Mouse (Mus musculus) stomach, embryonic 16.5 days (tissue): ENCODE results near the gene Ak1. TPM values are rescaled to one million over a fixed set of nuclear protein-coding genes. Genes with fewer than 3 reads are reported as not detected.

ENCODE experiments used
- ATAC-seq: fragments of 200-750 bp; cut with Nextera tagmentation; 2 replicates; pipeline ENCODE4 v1.8.0; 2017; ENCODE audit warnings: moderate number of reproducible peaks, moderate TSS enrichment; ENCODE audit not compliant: insufficient read depth, low FRiP score
- H3K27ac ChIP-seq: fragments of 300-500 bp; sonication (generic); 2 replicates; pipeline ENCODE4 v1.5.1; 2014; ENCODE audit warnings: low read length
- H3K27me3 ChIP-seq: fragments of 300-500 bp; sonication (generic); 2 replicates; pipeline ENCODE4 v1.6.1; 2014; ENCODE audit warnings: low read length, control low read depth, mixed read lengths; ENCODE audit not compliant: control insufficient read depth, insufficient read depth
- H3K36me3 ChIP-seq: fragments of 300-500 bp; sonication (generic); 2 replicates; pipeline ENCODE4 v1.6.1; 2014; ENCODE audit warnings: low read length; ENCODE audit not compliant: control insufficient read depth, insufficient read depth
- H3K4me1 ChIP-seq: fragments of 300-500 bp; sonication (generic); 2 replicates; pipeline ENCODE4 v1.6.1; 2014; ENCODE audit warnings: low read length, control low read depth, mixed read lengths; ENCODE audit not compliant: control insufficient read depth, insufficient read depth
- H3K4me2 ChIP-seq: fragments of 300-500 bp; sonication (generic); 2 replicates; pipeline ENCODE4 v1.6.1; 2014; ENCODE audit warnings: low read depth, low read length, mixed read lengths
- H3K4me3 ChIP-seq: fragments of 300-500 bp; sonication (generic); replicated peaks from 2 replicates; pipeline ENCODE4 v1.5.1; 2014; ENCODE audit warnings: mild to moderate bottlenecking, low read length
- H3K9ac ChIP-seq: fragments of 300-500 bp; sonication (generic); 2 replicates; pipeline ENCODE4 v1.6.1; 2014; ENCODE audit warnings: low read length
- H3K9me3 ChIP-seq: fragments of 300-500 bp; sonication (generic); replicated peaks from 2 replicates; pipeline ENCODE4 v1.6.1; 2016; ENCODE audit warnings: low read length, control low read depth; ENCODE audit not compliant: control insufficient read depth
- WGBS: fragments of 180-500 bp; shearing (Covaris S2); extraction: QIAGEN DNeasy Blood & Tissue Kit; methylation state at CpG from one replicate; pipeline ENCODE4 v1.1.7; 2014; 5-methylcytosine and 5-hydroxymethylcytosine counted together
- polyA plus RNA-seq: library from polyadenylated mRNA; unstranded; fragments of >200 nt; fragmentation: Nextera tagmentation; extraction: Ambion mirVana; gene quantifications from 2 replicates; pipeline ENCODE4 v1.2.1, GENCODE M21; 2015

Gene Ak1
- polyA plus RNA-seq, 1 experiment from 2014 or later: 60.2 TPM

- no peaks in the 10 kb centered on the region for H3K36me3 ChIP-seq
- no peak for ATAC-seq
- H3K4me3 ChIP-seq: no peak overlapping the region
- no peak overlapping the region for H3K27ac ChIP-seq
- H3K4me2 ChIP-seq: no peak overlapping the region
- no peak overlapping the region for H3K9ac ChIP-seq
- peaks cover 18% of the 10 kb centered on the region for H3K4me1 ChIP-seq
- WGBS: 55% methylated on average over 1 of the region's 1 CpGs
- no peaks in the 10 kb centered on the region for H3K27me3 ChIP-seq
- no peaks in the 10 kb centered on the region for H3K9me3 ChIP-seq
These were observed 18.1 kb downstream of the Ak1 start for GRCm38 (mm10) chr2:32639632-32640031.

DNA sequence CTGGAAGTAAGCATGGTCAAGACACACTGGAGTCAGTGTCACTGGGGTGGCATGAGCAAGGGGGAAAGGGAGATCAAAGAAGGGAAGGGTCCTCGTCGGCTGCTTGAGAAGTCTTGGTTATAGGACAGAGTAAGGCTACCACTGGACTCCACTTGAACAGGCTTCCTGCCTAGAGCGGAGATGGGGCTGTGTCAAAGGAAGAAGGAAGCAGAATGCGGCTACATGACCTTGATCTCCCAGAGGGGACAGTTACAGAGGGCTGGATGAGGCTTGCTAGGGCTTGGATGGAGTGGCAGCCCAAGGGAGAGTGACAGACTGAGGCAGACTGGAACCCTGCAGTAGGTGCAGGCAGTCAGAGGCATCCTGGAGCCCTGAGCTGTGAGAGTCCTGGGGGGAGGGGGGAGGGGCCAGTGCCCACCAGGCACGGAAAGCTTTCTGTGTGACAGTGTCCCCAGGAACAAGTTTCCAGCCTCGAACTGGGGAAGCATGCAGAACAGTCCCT is 19.0 kb downstream of the Ak1 start:
- WGBS: 59% methylated on average over 6 of the region's 6 CpGs
- no peaks in the 10 kb centered on the region for H3K36me3 ChIP-seq
- no peak overlapping the region; the same call in 1 of the 2 replicates for H3K27ac ChIP-seq
- H3K4me1 ChIP-seq: peaks cover 22% of the 10 kb centered on the region
- no peaks in the 10 kb centered on the region for H3K9me3 ChIP-seq
- H3K27me3 ChIP-seq: no peaks in the 10 kb centered on the region
- no peak for ATAC-seq
- no peak overlapping the region for H3K4me2 ChIP-seq
- H3K4me3 ChIP-seq: no peak overlapping the region
- H3K9ac ChIP-seq: no peak overlapping the region; the same call in 1 of the 2 replicates

- peaks cover 33% of the 10 kb centered on the region for H3K4me1 ChIP-seq
- no peak overlapping the region for H3K27ac ChIP-seq
- no peak overlapping the region for H3K4me2 ChIP-seq
- H3K9ac ChIP-seq: no peak overlapping the region
- WGBS: 81% methylated on average over 5 of the region's 5 CpGs
- no peak overlapping the region for H3K4me3 ChIP-seq
- H3K27me3 ChIP-seq: no peaks in the 10 kb centered on the region
- no peaks in the 10 kb centered on the region for H3K36me3 ChIP-seq
- H3K9me3 ChIP-seq: no peaks in the 10 kb centered on the region
- no peak for ATAC-seq
These were observed 20.3 kb downstream of the Ak1 start for GRCm38 (mm10) chr2:32641810-32642209.

DNA sequence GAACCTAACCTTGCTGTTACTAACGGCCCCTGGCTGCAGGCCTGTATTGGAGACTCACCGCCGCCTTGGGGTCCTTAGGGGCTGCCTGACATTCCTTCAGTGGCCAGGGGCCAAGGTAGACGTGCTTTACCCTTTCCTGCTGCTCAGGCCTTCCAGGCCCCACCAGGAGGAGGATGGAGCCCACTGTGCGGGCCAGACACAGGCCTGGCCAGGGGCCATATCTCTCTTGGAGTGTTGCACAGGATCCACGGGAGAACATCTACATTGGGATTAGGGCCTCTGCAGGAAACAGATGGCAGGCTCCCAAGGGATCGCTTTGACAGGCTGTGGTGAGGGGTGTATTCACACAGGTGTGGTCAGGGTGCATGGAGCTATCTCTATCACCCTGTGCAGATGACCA is 21.3 kb downstream of the Ak1 start:
- Histone ChIP-seq H3K9ac (no peak overlapping the region), H3K4me1 (peaks cover 32% of the 10 kb centered on the region), H3K9me3 (no peaks in the 10 kb centered on the region), H3K27me3 (no peaks in the 10 kb centered on the region), H3K4me3 (no peak overlapping the region), H3K27ac (peak overlapping the region; percentile 27; the same call in 1 of the 2 replicates), H3K36me3 (no peaks in the 10 kb centered on the region), H3K4me2 (no peak overlapping the region)
- ATAC-seq: 0 out of 2 replicates have a peak, but pooled peaks have one; percentile 8
- 56% methylated on average over 7 of the region's 7 CpGs for WGBS

DNA sequence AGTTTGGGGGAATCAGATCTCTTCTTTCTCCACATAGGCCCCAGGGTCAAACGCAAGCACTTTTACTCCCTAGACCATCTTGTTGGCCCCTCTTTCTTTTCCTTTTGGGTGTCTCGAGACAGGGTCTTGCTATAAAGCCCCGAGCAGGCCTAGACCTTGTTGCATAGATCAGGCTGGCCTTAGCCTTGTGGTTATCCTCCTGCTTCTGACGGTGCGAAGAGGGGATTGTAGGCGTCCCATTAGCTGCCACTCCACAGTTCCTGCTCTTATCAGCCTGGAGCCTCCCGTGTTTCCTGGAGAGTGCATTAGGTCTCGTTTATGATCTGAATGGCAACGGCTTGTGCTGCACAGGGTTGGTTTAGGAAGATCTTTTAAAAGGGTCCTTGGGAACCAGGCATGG is 22.5 kb downstream of the Ak1 start:
- Histone ChIP-seq H3K9ac (no peak overlapping the region), H3K4me1 (peaks cover 27% of the 10 kb centered on the region), H3K27me3 (no peaks in the 10 kb centered on the region), H3K9me3 (no peaks in the 10 kb centered on the region), H3K4me3 (no peak overlapping the region), H3K4me2 (no peak overlapping the region), H3K27ac (no peak overlapping the region; the same call in 1 of the 2 replicates), H3K36me3 (no peaks in the 10 kb centered on the region)
- ATAC-seq: no peak
- 68% methylated on average over 9 of the region's 9 CpGs for WGBS

DNA sequence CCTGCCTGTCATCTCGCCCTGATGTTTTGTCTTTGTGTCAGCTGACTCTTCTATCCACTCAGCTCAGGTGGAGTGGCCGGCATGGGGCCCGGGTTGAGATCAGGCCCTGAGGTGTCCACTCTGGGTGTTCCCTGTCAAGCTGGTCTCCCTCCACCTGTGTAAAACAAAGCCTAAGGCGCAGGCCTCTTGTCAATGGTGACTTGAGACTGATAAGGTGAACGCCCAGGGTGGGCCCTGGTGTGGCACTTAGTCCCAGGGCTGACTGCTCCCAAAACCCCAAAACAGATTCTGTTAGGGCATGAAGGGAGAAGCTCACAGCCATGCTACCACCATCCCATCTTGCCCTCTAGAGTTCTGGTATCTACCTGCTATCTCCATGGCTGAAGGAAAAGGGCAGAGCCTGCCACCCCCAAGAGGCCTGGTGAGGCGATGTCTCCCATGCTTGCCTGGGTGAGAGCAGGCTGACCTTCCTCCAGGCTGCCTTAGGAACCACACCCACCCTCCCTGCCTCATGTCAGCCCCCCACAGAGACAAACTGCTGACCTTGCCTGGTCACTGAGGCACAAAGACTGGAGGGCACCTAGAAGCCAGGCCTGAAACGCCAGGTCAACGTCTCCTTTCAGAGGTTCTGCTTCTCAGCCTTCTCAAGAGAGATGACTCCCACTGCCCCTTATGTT is 23.4 kb downstream of the Ak1 start:
- Histone ChIP-seq H3K4me2 (no peak overlapping the region), H3K9me3 (no peaks in the 10 kb centered on the region), H3K4me1 (peaks cover 27% of the 10 kb centered on the region), H3K4me3 (no peak overlapping the region), H3K9ac (no peak overlapping the region), H3K27me3 (no peaks in the 10 kb centered on the region), H3K36me3 (no peaks in the 10 kb centered on the region), H3K27ac (no peak overlapping the region)
- no peak for ATAC-seq
- 73% methylated on average over 8 of the region's 8 CpGs for WGBS

GRCm38 (mm10) chr2:32645647-32646046 is 24.1 kb downstream of the Ak1 start:
- no peak for ATAC-seq
- H3K4me1 ChIP-seq: peaks cover 27% of the 10 kb centered on the region
- 63% methylated on average over 3 of the region's 3 CpGs for WGBS
- H3K36me3 ChIP-seq: no peaks in the 10 kb centered on the region
- H3K4me2 ChIP-seq: 0 out of 2 replicates have a peak overlapping the region, but pooled peaks have one; percentile 52
- peak overlapping the region; percentile 84 for H3K27ac ChIP-seq
- H3K4me3 ChIP-seq: no peak overlapping the region
- no peaks in the 10 kb centered on the region for H3K9me3 ChIP-seq
- no peak overlapping the region for H3K9ac ChIP-seq
- no peaks in the 10 kb centered on the region for H3K27me3 ChIP-seq

DNA sequence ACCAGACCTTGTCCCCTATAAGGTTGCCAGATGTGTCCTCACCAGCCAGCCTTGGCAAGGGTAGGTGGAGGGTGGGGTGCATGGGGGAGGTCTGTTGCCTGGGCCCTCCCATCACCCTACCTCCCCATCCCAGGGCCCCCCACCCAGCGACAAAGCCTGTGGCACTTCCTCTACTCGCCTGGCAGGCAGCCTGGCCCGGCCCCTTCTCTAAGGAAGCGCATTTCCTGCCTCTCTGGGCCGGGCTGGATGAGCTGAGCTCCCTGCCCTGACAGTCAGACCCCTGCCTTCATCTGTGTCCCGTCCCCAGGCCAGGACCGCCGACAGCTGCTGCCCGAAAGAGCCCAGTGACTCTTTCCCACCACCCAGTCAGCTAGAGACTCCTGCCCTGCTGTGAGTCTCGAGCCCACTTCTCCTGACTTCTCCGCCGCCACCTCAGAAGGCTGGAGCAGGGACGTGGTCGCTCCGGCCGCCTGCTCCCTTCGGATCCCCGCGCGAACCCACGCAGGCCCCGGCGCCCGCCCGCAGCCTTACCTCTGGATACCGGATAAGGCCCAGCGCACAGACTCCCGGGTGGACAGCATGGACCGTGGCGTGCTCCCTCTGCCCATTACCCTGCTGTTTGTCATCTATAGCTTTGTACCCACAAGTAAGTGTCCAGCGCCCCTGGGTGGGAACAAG is 25.0 kb downstream of the Ak1 start, which contains the start of gene Eng:
Gene Eng (plus strand): TSS at position 217 of the 678 bp plus-strand sequence.
- 51% methylated on average over 31 of the region's 31 CpGs for WGBS
- H3K27me3 ChIP-seq: no peaks in the 10 kb centered on the region
- peak; percentile 65; the same call in 1 of the 2 replicates for ATAC-seq

DNA sequence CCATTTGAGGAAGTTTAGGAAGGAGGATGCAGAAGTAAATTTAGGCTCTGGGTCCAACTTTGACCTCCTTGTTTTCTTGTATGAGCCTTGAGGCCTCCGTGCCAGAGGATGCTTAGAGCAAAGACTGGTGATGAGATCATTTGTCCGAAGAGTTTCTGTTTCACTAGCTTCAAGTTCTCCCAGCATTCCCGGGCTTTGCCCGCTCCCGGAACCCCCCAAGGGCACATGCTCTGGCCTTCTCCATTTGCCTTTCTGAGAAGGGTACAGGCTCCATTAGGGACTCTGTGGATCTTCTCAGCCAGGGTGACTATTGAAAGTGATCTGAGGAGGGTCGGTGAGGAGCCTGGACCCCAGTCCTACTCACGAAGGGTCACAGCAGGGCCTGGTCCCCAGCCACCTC is 25.8 kb downstream of the Ak1 start:
- H3K27me3 ChIP-seq: no peaks in the 10 kb centered on the region
- H3K4me2 ChIP-seq: peak overlapping the region; percentile 52
- WGBS: 77% methylated on average over 7 of the region's 7 CpGs
- peak overlapping the region; percentile 84 for H3K27ac ChIP-seq
- H3K4me3 ChIP-seq: peak overlapping the region; percentile 46
- H3K9me3 ChIP-seq: no peaks in the 10 kb centered on the region
- ATAC-seq: no peak
- peaks cover 27% of the 10 kb centered on the region for H3K4me1 ChIP-seq
- no peaks in the 10 kb centered on the region for H3K36me3 ChIP-seq
- peak overlapping the region; percentile 77; the same call in 1 of the 2 replicates for H3K9ac ChIP-seq

More for the DNA sequence above, 25.0 kb downstream of the Ak1 start, which contains the start of gene Eng:
- H3K9ac ChIP-seq: peak within 1 kb of the TSS; percentile 77
- H3K9me3 ChIP-seq: no peaks in the 10 kb centered on the region
- peak within 1 kb of the TSS; percentile 84 for H3K27ac ChIP-seq
- peaks cover 27% of the 10 kb centered on the region for H3K4me1 ChIP-seq
- H3K4me3 ChIP-seq: peak within 1 kb of the TSS; percentile 46
- no peaks in the 10 kb centered on the region for H3K36me3 ChIP-seq
- peak within 1 kb of the TSS; percentile 52 for H3K4me2 ChIP-seq
